Mouse (Mus musculus) mouse embryonic stem cell (cell line): ENCODE results near the gene Grid2ip.

Experiments
- in situ Hi-C, 2 experiments: fragments of 300-500 bp; cut with MboI; formaldehyde crosslinking; loops; 1 replicate in 1 of 2; 3 replicates in 1 of 2; pipeline ENCODE4 v1.14.3; 2019 to 2020; ENCODE audit warnings: low sequenced_read_pairs in 2 of 2, low pct_unique_long_range_greater_than_20kb in 1 of 2, mixed read lengths in 1 of 2; ENCODE audit not compliant: unreplicated experiment in 1 of 2

Grid2ip gene

DNA sequence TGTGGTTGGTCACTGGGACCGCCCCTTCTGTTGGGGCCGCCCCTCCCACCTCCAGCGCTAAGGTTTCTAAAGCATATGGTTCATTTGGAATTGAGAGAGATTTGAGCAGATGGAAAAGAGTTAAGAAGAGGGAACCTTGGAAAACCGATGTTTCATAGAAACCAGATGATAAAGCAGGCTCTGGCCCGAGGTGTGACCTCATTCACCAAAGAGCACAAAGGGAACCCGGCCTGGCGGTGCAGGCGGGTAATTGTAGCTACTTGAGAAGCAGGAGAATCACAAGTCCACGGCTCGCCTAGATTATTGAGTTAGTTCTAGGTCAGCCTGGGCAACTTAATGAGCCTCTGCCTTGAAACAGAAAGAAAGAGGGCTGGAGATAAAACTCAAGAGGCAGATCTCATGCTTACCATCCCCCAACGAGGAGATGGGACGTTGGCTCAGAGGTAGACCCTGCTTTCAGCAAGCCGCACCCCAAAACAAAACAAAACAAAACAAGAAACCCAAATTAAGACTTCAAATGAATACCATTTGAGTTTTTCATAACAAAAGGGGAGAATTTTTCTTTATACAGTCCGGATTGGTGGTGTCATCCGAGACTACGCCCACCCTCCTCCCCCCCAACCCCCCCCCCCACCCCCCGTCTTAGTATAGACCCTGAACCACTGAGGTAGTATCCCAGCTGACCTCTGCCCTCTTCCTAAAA lies at the start of gene Grid2ip:
Gene Grid2ip (plus strand): TSS at position 653 of the 703 bp plus-strand sequence.
- in situ Hi-C loops, result no loop called here

DNA sequence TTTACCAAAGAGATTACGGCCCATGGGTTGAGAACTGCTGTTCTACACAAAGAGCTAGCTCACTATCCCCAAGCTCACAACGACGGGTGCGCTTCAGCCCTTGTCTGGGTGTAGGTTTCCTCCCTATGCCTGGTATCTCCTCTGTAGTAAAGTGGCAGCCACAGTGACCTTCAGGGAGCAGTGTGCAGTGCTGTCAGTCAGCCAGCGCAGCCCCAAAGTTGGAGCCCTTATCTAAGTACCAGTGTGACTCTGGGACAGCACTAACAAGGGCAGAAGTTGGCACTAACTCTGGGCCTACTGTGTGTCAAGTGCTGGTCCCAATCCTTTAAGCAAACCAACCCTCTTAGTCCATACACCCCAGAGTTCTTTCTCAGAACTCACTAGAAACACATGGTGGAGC lies 48.3 kb upstream of the Grid2ip start:
- in situ Hi-C loops, result no loop called here

DNA sequence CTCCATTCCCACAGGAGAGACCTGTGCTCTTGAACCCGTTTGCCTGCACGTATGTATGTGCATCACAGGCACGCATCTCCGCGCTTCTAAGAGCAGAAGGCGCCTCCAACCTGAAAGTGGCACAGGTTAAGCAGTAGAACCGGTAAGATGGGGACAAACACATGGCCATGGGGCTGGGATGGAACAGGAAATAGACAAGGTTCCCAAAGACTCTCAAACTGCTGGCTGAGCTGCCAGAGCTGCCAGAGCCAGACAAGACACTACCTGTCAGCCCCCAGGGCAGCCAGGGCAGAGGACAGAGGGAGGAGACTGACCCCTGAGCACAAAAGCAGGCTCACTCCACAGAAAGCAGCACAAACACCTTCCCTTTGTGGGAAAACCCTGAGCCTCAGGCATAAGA lies 47.2 kb upstream of the Grid2ip start:
- in situ Hi-C loops, result no loop called here

DNA sequence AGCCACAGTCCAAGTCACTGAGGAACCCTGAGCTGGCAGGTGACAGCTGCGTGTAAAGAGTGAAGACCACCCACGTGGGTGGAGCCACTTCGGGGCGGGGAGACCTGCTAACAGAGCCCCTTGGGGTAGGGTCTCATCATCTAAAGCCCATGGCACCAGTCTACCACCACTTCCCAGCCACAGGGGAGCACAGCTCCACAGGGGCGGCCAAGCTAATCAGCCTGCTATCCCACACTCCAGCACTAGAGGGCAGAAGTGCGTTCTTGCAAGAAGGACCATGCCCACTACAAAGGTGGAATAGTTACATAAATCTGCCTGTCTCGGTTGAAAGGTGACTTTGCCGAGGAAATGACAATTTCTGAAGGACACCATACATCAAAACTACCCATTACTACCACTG lies 45.3 kb upstream of the Grid2ip start:
- in situ Hi-C loops, result no loop called here

DNA sequence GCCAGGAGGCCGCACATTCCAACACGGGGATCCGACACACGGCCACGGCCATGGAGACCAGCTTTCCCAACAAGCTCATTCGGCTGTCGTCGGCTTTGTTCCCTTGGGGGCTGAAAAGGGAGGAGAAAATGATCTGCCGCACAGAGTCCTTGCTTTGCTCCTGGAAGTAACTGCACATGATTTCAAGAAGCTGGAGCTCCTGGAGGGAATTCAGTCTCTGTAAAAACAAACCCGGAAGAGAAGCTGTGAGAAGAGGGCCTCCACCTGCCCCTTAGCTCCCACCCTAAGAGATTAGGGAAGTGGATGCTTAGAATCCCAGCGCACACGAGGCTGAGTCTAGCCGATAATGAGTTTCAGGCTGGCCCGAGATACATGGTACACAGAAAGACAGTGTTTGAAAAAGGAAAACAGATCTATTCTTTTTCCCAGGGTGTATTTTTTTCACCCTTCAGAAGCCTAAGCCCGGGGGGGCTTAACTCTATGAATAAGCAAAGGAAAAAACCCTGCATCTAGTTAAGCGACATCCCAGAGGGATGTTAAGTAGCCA lies 42.9 kb upstream of the Grid2ip start:
- in situ Hi-C loops, result no loop called here

DNA sequence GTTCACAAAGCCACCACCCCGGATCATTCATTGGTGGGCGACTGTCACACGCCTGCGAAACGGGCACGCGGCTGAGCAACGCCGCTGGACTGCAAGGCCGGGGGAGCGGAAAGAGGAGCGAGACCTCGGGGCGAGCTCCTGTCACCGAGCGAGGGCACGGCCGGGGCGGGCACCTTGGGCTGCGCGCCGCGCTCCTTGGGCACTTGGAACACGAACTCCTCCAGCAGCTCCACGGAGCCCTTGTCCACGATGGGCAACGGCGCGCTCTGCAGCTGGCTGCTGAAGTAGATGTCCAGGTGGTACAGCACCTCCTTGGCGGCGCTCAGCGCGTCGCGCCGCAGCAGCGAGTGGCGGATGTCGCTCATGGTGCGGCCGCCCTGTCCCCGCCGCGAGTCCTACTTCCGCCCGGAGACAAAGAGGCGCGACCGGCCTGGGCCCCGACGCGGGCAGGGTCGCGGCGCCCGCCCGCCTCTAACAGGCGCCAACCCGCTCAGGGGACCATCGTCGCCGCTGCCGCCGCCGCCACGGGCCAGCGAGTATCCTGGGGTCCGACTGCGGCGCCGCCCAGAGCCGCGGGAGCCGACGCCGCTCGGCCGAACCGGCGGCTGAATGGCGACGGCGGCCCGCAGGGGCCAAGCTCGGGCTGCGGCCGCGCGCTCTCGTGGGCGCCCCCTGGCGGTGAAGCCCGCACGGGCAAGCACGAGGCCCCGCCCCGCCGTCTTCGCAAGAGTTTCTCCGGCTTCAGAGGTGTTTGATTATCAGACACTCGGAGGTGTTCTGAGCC lies 42.2 kb upstream of the Grid2ip start, which contains the start of gene E130309D02Rik:
Gene E130309D02Rik (minus strand): TSS at position 631 of the 784 bp plus-strand sequence.
- in situ Hi-C loops, result no loop called here

DNA sequence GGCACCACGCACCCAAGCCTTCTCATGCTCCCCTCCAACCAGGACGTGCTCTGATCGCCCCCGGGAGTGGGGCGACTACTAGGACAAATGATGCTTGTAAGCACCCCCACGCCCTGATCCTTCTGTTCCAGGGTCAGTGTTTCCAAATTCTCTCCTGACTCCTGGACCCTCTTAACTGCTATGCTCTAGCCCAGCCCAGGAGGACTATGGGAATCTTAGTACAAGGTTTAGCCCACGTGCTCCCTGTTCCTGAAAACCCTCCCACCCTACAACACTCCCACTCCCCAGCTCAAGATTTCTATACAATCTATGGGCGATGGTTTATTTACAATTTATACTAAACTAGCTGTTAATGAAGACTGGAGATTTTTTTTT lies 41.6 kb upstream of the Grid2ip start:
- in situ Hi-C loops, result no loop called here

DNA sequence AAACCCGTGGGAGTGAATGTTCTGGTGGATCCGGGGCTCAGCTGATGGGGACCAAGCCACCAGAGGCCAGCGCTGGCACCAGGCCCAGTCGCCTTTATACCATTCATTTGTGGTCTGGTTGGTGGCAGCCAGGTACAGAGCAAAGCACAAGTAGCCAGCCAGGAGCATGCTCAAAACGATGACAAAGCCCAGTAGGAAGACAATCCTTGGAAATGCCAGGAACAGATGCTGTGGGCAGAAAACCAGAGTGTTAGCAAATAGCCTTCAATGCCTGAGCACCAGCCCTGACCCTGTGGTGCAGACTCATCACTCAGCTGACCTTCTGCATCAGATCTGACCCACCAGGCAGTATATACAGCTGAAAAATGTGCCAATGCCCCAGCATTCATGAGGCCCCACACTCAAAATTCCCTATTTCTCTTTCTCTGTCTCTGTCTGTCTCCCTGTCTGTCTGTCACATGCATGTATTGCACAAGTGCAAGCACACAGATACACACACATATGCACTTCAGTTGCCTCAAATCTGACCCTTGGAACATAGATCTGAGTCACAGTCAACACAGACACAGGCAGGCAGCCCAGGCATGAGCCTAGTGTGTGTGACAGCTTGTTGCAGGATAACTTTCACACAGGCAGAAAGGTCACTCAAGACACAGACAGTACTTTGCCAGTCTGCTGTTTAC lies 40.4 kb upstream of the Grid2ip start:
- in situ Hi-C loops, result no loop called here

DNA sequence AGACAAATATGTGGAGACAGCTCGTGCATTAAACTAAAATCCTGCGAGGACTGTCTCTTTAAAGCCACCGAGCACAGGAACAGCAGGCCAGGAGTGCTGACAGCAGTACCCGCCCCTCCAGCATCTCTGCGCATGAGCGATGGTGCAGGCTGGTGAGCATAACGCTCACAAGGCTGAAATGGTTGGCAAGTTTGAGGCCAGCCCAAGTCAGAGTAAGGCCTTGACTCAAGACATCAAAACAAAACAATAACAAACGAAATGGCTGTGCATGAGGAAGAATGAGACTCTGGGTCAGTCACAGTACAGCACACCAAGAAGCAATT lies 39.9 kb upstream of the Grid2ip start:
- in situ Hi-C loops, result no loop called here

DNA sequence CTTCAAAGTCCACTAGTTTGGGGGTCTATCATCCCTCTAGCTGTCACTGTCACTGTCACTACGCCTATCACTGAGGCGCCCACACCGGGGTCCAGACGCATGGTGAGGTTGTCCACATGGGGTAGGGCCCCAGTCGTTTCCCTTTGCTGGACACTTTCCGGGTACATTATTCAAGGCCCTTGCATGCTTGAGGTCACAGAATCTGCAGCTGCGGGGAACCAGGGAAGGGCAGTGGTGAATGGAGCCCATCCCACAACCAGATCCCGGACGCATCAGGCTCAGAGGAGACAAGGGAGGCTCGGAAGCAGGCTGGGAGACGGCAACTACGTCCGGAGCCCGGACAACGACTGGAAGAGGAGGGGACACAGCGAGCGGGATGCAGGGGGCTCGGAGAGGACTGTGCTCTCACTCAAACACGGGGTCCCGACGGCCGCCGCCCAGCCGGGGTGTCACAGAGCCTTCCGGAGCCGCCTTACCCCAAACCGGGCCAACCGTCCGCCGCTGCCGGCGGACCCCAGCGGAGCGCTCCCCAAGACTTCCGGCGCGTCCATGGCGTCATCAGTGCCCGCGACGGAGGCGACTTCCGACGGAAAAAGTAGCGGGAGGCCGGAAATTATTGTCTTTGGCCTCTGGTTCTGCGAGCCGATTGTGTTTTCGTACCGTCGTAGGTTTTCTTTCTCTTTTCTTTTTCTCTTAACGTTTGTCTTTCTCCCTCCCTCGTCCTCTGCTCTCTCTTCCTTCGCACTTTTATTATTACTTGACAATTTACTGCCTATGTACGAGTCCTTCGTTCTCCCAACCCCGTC lies 28.2 kb upstream of the Grid2ip start, which contains the start of gene Zdhhc4:
Gene Zdhhc4 (minus strand): TSS at position 567 of the 806 bp plus-strand sequence.
- in situ Hi-C loops, result no loop called here

DNA sequence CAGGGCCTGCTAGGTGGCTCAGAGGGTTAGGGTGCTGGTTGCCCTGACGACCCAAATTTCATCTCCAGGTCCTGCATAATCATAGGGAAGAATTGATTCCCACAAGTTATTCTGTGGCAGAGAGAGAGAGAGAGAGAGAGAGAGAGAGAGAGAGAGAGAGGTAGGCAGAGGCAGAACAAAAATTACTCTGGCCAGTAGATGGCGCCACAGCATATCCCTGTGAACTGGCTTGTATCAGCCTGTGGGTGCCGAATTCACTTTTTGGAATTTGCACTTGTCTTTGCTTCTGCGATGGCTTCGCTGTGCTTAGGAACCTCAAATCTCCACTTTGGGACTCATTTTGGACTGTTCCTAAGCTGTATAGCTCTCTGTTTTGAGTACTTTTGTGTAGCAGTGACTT lies 23.3 kb upstream of the Grid2ip start:
- in situ Hi-C loops, result no loop called here

DNA sequence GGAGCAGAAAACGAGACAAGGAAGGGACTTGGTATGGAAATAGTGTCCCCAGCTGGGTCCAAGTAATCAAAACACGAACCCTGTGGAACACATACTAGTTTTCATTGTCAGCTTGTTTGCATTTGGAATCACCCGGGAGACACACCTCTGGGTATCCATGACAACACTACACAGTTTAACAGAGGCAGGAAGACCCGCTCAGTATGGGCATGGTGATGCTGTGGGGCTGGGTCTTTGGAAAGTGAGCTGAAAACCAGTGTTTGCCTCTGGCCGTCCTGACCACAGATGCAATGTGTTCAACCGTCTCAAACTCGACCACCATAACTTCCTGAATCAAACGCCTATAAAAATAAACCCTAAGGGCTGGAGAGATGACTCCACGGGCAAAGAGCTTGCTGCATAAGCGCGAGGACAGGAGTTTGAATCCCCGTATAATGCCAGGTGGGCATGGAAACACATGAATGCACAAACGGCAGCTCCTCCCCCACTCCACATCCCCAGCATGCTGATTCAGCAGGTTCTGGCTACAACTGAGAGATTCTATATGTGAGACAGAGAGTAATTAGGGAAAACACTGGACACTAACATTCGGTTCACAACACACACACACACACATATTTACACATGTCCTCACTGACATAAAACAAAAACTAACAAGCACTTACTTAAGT lies 22.6 kb upstream of the Grid2ip start:
- in situ Hi-C loops, result no loop called here

DNA sequence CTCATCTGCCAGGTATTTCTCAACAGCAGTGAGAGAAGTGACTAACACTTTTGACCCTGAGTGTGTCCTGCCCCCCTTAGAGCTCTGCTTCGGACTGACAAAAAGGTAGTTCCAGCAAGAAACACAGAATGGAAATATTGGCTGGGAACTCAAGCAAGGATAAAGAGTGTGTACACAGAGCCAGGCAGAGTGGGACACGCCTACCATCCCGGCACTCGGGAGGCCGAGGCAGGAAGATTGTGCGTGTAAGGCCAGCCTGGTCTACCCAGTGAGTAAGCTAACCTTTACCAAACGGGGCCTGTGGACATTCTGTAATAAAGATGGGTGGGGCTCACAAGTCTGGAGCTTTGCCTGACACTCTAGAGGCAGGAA lies 22.1 kb upstream of the Grid2ip start:
- in situ Hi-C loops, result no loop called here

DNA sequence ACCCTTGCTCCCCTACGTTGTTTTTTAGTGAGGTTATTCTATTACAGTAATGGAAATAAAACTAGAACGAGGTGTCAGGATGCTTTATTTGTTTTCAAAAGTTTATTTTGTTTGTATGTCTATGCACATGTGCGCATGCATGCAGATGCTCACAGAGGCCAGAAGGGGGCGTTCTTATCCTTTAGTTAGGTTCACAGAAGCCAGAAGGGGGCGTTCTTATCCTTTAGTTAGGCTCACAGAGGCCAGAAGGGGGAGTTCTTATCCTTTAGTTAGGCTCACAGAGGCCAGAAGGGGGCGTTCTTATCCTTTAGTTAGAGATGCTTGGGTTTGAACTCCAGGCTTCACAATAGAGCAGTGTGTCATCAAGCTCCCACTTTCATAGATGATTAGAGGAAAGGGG lies 20.6 kb upstream of the Grid2ip start:
- in situ Hi-C loops, result no loop called here

DNA sequence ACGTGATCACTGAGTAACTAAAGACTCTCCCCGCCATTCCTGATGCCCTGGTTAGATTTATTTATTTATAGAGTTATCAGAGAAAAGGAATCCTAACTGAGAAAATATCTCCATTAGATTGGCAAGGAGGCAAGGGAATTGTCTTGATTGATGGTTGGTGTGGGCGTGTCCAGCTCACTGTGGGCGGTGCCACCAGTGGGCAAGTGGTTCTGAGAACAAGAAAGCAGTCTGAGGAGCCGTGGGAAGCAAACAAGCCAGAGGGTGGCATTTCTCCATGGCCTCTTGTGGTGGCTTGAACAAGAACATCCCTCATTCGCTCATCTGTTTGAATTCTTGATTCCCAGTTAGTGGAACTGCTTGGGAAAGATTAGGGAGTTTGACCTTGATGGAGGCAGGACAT lies 17.5 kb upstream of the Grid2ip start:
- in situ Hi-C loops, result no loop called here

DNA sequence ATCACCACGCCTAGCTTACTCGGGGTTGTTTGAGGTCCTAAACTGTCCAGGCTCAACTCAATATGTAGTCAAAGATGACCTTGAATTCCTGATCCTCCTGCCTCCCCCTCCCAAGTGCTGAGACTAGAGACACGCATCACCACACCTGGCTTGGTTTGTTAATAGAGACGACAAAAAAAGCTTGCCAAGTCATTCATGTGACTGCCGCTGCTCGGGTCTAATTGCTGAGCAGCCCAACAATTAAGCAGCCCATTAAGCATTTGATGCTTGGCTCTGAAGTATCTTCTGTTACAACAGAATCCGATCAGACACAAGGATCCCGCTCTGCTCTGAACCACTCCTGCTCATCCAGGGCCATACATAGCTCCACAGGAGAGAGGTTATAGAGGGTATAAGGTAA lies 10.8 kb upstream of the Grid2ip start:
- in situ Hi-C loops, result no loop called here

DNA sequence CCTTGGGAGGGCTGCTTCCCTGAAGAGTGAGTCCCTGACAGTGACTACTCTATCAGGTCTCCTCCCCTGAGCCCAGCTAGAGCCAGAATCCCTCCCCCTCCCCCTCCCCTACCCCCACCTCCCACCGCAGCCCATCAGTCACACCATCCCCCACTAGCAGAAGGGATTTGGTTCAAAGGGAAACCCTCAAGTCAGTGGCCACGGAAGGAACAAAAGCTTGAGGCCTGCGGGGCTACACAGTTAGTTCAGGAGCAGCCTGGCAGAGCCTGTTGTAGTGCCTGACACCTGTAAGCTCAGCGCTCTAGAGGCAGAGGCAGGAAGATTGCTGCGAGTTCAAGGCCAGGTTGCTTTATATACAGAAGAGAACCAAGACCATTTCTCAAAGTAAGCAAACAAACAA lies 1.1 kb upstream of the Grid2ip start:
- in situ Hi-C loops, result no loop called here

DNA sequence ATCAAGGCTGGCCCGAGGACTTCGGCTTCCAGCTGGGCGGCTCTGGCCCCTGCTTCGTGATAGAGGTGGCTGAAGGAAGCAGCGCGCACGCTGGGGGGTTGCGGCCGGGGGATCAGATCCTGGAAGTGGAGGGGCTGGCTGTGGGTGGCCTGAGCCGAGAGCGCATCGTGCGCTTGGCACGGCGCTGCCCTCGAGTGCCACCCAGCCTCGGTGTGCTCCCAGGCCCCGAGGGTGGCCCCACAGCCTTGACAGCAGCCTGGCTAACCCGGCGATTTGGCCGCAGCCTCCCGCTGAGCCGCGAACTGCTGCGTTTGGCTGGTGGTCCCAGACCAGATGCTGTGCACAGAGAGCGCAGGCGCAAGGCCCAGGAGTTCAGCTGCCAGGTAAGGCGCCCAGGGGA lies 426 bp downstream of the Grid2ip start:
- in situ Hi-C loops, result no loop called here
